Mouse (Mus musculus): ENCODE results near the gene Reck. TPM values are rescaled to one million over a fixed set of nuclear protein-coding genes. Genes with fewer than 3 reads are reported as not detected.

Reck gene
- total and polyA plus RNA-seq, 2 experiments from 2014 or later = 4.1 to 5.6 TPM

DNA sequence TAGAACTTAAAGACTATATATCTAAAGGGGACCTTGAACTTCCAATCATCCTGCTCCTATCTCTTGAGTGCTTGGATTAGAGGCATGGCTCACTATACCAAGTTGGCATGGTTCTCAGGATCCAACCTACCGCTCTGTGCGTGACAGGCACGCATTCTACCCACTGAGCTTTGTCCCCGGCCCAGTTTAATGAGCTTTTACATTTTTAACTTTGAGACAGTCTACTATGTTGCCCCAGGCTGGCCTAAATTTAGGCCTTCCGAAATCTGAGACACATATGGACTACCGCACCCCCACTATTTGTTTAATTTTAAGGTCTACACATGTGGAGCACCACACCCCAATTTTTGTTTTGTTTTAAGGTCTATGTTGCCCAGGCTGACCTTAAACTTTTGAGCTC lies 105.5 kb downstream of the Reck start:
- peaks cover 18% of the 10 kb centered on the region; the same call in 1 of the 2 replicates for H3K4me1 ChIP-seq (ENCODE audit: control insufficient read depth, insufficient read depth)
- 97% methylated on average over 6 of the region's 6 CpGs for WGBS
- 0 out of 2 replicates have a peak, but pooled peaks cover 2% of the 10 kb centered on the region for H3K27me3 ChIP-seq (ENCODE audit: control insufficient read depth, insufficient read depth, low read length)
- no peak overlapping the region for H3K4me3 ChIP-seq (ENCODE audit: low read depth, low read length)
- H3K9me3 ChIP-seq (replicated peaks; ENCODE audit: control insufficient read depth, low read length) = no peaks in the 10 kb centered on the region
- H3K36me3 ChIP-seq (replicated peaks; ENCODE audit: control insufficient read depth, insufficient read depth, low read length) = no peaks in the 10 kb centered on the region
- no peak overlapping the region for H3K9ac ChIP-seq (replicated peaks; ENCODE audit: low read depth, low read length)
- no peak overlapping the region for H3K4me2 ChIP-seq (ENCODE audit: low read depth, low read length)
- ATAC-seq (ENCODE audit: insufficient read depth, low read depth) = no peak
- H3K27ac ChIP-seq (ENCODE audit: low read depth) = no peak overlapping the region
- no peak for DNase-seq (ENCODE audit: low spot score)
- TF ChIP-seq CTCF (IDR thresholded peaks at IDR 0.05; ENCODE audit: low read depth) (no peak), EP300 (IDR thresholded peaks at IDR 0.05; ENCODE audit: low read depth) (no peak)

GRCm38 (mm10) chr4:43981251-43981650 lies 105.9 kb downstream of the Reck start:
- peaks cover 18% of the 10 kb centered on the region; the same call in 1 of the 2 replicates for H3K4me1 ChIP-seq (ENCODE audit: control insufficient read depth, insufficient read depth)
- 68% methylated on average over 7 of the region's 7 CpGs for whole genome bisulfite sequencing
- no peak overlapping the region for H3K9ac ChIP-seq (replicated peaks; ENCODE audit: low read depth, low read length)
- DNase-seq (ENCODE audit: low spot score) = no peak
- H3K36me3 ChIP-seq (replicated peaks; ENCODE audit: control insufficient read depth, insufficient read depth, low read length) = no peaks in the 10 kb centered on the region
- no peak overlapping the region for H3K4me2 ChIP-seq (ENCODE audit: low read depth, low read length)
- H3K9me3 ChIP-seq (replicated peaks; ENCODE audit: control insufficient read depth, low read length) = no peaks in the 10 kb centered on the region
- 0 out of 2 replicates have a peak, but pooled peaks cover 2% of the 10 kb centered on the region for H3K27me3 ChIP-seq (ENCODE audit: control insufficient read depth, insufficient read depth, low read length)
- H3K27ac ChIP-seq (ENCODE audit: low read depth) = no peak overlapping the region
- no peak for ATAC-seq (ENCODE audit: insufficient read depth, low read depth)
- TF ChIP-seq EP300 (IDR thresholded peaks at IDR 0.05; ENCODE audit: low read depth) = no peak
- TF ChIP-seq CTCF (IDR thresholded peaks at IDR 0.05; ENCODE audit: low read depth) = no peak
- no peak overlapping the region for H3K4me3 ChIP-seq (ENCODE audit: low read depth, low read length)

DNA sequence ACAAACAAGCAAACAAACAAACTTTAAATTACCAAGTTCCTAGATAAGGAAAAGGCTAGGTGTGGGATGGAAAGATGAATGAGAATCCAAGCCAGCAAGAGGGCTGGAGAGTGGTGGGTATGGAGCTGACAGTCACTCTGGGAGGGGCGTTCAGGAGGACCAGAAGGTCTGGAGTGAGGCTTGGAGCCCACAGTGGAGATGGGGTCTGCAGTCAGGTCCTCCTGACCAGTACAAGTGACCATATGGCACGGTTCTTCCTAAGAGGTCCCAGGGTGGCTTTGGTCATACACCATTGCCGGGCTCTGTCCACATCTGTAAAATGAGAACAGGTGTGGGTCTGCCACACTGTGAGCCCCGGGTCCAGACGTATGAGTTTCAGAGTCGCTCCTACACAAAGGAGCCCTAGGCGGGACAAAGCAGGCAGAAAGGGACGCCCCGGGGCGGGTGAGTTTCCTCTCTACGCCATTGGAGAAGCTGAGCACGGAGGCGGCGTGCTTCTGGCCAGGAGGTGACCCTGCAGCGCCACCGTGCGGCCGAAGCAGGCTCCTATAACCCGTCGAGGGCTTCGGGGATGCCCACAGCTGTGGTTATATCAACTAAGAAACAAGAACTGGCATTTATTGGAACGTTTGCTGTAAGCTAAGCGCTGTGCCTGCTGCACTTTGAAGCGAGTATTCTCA lies 106.9 kb downstream of the Reck start:
- Histone ChIP-seq H3K4me1 (ENCODE audit: control insufficient read depth, insufficient read depth) (peaks cover 18% of the 10 kb centered on the region; the same call in 1 of the 2 replicates), H3K27me3 (ENCODE audit: control insufficient read depth, insufficient read depth, low read length) (0 out of 2 replicates have a peak, but pooled peaks cover 2% of the 10 kb centered on the region), H3K36me3 (replicated peaks; ENCODE audit: control insufficient read depth, insufficient read depth, low read length) (no peaks in the 10 kb centered on the region), H3K4me3 (ENCODE audit: low read depth, low read length) (peak overlapping the region; percentile 35), H3K9ac (replicated peaks; ENCODE audit: low read depth, low read length) (no peak overlapping the region; the same call in 1 of the 2 replicates), H3K9me3 (replicated peaks; ENCODE audit: control insufficient read depth, low read length) (no peaks in the 10 kb centered on the region), H3K27ac (ENCODE audit: low read depth) (peak overlapping the region; percentile 16; the same call in 1 of the 2 replicates), H3K4me2 (ENCODE audit: low read depth, low read length) (peak overlapping the region; percentile 68)
- ATAC-seq (ENCODE audit: insufficient read depth, low read depth) (peak; percentile 89), DNase-seq (ENCODE audit: low spot score) (peak; percentile 92)
- 2% methylated on average over 24 of the region's 24 CpGs for WGBS
- TF ChIP-seq CTCF (IDR thresholded peaks at IDR 0.05; ENCODE audit: low read depth) (peak; percentile 95), EP300 (IDR thresholded peaks at IDR 0.05; ENCODE audit: low read depth) (no peak)

GRCm38 (mm10) chr4:43983181-43983580 lies 107.9 kb downstream of the Reck start, which contains the start of gene Ccin:
Ccin (plus strand) TSS chr4:43983483.
- no peak within 1 kb of the TSS; the same call in 1 of the 2 replicates for H3K9ac ChIP-seq (replicated peaks; ENCODE audit: low read depth, low read length)
- H3K4me2 ChIP-seq (ENCODE audit: low read depth, low read length) = peak within 1 kb of the TSS; percentile 68
- TF ChIP-seq EP300 (IDR thresholded peaks at IDR 0.05; ENCODE audit: low read depth) = no peak
- TF ChIP-seq CTCF (IDR thresholded peaks at IDR 0.05; ENCODE audit: low read depth) = no peak
- H3K4me1 ChIP-seq (ENCODE audit: control insufficient read depth, insufficient read depth) = peaks cover 18% of the 10 kb centered on the region; the same call in 1 of the 2 replicates
- 63% methylated on average over 11 of the region's 11 CpGs for WGBS
- ATAC-seq (ENCODE audit: insufficient read depth, low read depth) (no peak), DNase-seq (ENCODE audit: low spot score) (no peak)
- H3K4me3 ChIP-seq (ENCODE audit: low read depth, low read length) = peak within 1 kb of the TSS; percentile 35
- 0 out of 2 replicates have a peak, but pooled peaks cover 2% of the 10 kb centered on the region for H3K27me3 ChIP-seq (ENCODE audit: control insufficient read depth, insufficient read depth, low read length)
- peak within 1 kb of the TSS; percentile 16; the same call in 1 of the 2 replicates for H3K27ac ChIP-seq (ENCODE audit: low read depth)
- H3K9me3 ChIP-seq (replicated peaks; ENCODE audit: control insufficient read depth, low read length) = no peaks in the 10 kb centered on the region
- no peaks in the 10 kb centered on the region for H3K36me3 ChIP-seq (replicated peaks; ENCODE audit: control insufficient read depth, insufficient read depth, low read length)

DNA sequence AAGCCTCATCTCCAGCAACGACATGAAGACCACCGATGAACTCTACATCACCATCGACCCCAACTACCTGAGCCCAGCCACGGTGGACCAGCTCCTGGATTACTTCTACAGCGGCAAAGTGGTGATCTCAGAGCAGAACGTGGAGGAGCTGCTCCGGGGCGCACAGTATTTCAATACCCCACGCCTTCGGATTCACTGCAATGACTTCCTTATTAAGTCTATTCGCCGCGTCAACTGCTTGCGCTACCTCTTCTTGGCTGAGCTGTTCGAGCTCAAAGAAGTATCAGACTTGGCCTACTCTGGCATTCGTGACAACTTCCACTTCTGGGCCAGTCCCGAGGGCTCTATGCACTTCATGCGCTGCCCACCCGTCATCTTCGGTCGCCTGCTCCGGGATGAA lies 108.4 kb downstream of the Reck start:
- H3K9me3 ChIP-seq (replicated peaks; ENCODE audit: control insufficient read depth, low read length) = no peaks in the 10 kb centered on the region
- no peak overlapping the region for H3K4me3 ChIP-seq (ENCODE audit: low read depth, low read length)
- H3K9ac ChIP-seq (replicated peaks; ENCODE audit: low read depth, low read length) = no peak overlapping the region
- H3K4me2 ChIP-seq (ENCODE audit: low read depth, low read length) = no peak overlapping the region
- peaks cover 12% of the 10 kb centered on the region; the same call in 1 of the 2 replicates for H3K4me1 ChIP-seq (ENCODE audit: control insufficient read depth, insufficient read depth)
- H3K27me3 ChIP-seq (ENCODE audit: control insufficient read depth, insufficient read depth, low read length) = 0 out of 2 replicates have a peak, but pooled peaks cover 2% of the 10 kb centered on the region
- DNase-seq (ENCODE audit: low spot score) (no peak), ATAC-seq (ENCODE audit: insufficient read depth, low read depth) (no peak)
- TF ChIP-seq CTCF (IDR thresholded peaks at IDR 0.05; ENCODE audit: low read depth) (no peak), EP300 (IDR thresholded peaks at IDR 0.05; ENCODE audit: low read depth) (no peak)
- H3K27ac ChIP-seq (ENCODE audit: low read depth) = no peak overlapping the region
- H3K36me3 ChIP-seq (replicated peaks; ENCODE audit: control insufficient read depth, insufficient read depth, low read length) = no peaks in the 10 kb centered on the region
- WGBS = 86% methylated on average over 22 of the region's 22 CpGs
